Mouse (Mus musculus) layer of hippocampus, postnatal 10 days (tissue): ENCODE measurements around the gene Chuk. TPM values are rescaled to one million over a fixed set of nuclear protein-coding genes. Genes with fewer than 3 reads are reported as not detected.

ENCODE experiments used
- DNase-seq, 2 experiments: peaks; one replicate each; pipeline ENCODE4 v3.0.0; 2021; ENCODE audit warnings: low spot score in 2 of 2
- total RNA-seq, 2 experiments: library from RNA; stranded (reverse); gene quantifications; 2 replicates each; pipeline ENCODE4 v1.2.3; 2021

Chuk gene
- total RNA-seq, 2 experiments from 2014 or later, result 43.6 to 52.9 TPM

DNA sequence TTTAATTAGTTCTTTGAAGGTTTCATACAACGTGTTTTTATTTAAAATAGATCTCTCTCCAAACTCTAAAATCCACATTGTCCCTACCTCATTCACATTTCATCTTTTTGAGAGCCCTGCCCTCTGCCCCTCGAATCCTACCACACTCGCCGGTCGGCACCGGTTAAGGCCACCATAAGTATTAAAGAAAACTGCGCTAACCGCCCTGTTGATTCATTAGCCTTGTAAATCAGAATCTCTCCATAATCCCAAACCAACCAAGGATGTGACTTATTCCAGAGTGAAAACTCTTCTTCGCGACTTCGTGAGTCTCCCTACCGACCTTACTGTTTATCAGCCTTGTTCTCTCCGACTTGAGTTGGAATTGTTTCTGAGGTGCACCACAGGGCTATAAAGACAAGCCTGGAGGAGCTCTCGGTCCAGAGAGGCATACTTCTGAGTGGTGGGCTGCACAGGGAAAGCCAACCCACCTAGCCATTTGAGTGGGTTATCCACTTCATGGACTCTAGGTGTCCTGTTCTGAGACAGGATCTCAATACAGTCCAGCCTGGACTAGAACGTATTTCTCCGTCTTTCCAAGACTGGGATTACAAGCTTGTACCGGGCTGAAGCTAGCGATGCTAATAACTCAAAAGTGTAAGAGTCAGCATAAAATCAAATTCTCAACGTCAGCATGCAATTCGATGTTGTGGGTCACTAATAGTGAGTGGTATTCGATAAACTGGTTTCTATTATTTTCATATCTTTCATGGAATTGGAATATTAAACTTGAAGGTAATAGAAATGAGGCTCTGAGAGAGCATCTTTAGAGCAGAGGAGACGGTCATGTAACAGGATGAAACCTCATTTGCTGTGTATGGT, 611 bp upstream of the Chuk start:
- DNase-seq, result peak in 1 of 2 experiments; percentile 7

DNA sequence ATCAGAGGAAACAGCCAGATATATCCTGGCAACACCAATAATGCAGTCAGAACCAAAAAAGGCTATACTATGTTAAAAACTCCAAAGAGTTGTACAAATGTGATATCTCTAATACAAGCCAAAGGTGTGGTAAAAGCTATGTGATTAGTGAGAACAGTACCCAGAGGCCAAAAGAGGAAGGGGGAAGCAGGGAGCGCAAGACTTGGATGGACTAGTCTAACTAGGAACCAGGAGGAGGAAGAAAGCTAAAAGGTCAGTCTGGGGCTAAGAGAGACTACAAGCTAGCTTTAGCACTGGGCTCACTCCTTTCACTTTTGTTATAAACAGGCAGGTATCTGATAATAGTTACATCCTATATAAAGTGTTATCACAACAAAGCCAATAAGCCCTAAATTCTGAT, 2.9 kb downstream of the Chuk start:
- no peak for DNase-seq

DNA sequence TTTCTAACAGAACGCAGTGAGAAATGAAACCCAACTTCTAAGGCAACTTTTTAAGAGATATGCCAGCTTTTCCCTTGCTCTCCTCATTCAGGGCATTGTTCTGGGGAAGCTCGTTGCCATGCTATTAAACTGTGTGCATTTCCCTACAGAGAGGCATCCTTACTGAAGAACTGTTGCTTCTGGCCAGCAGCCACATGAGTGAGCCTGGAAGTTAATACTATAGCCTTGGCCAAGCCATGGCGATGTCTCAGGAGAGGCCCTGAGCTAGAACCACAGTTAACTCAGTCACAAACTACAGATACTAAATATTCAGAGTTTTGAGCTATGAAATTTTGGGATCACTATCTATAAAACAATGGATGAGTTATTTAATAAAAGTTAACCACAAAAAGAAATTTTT, 4.3 kb downstream of the Chuk start:
- DNase-seq, result no peak

DNA sequence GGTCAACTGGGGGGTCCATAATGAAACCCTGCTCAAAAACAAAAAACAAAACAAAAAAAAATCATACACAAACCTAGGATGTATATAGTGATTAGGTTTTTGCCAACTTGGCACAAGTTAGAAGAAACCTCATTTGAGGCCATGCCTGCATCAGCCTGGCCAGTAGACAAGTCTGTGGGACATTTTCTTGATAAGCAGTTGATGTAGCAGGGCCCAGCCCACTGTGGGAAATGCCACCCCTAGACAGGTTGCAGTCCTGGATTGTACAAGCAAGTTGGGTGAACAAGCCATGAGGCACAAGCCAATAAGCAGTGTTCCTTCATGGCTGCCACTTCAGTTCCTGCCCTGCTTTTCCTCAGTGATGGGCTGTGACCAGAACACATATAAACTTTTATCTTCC, 6.4 kb downstream of the Chuk start:
- no peak for DNase-seq

DNA sequence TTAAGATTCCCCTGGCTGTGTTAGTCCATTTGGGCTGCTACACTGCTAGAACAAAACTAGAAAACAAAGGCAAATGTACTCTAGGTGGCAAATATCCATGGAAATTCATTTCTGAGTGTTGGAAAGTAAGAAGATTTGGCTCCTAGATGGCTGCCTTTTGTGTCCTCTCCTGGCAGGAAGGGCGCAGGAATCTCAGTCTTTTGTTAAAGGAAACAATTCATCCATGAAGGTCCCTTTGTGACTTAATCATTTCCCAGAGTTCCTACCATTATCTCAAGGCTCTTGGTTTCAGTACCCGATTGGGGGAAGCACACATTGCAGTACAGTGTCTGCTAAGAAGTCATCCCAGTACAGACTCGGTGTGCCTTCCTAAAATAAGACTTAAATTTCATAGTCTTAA, 21.0 kb downstream of the Chuk start:
- no peak for DNase-seq

DNA sequence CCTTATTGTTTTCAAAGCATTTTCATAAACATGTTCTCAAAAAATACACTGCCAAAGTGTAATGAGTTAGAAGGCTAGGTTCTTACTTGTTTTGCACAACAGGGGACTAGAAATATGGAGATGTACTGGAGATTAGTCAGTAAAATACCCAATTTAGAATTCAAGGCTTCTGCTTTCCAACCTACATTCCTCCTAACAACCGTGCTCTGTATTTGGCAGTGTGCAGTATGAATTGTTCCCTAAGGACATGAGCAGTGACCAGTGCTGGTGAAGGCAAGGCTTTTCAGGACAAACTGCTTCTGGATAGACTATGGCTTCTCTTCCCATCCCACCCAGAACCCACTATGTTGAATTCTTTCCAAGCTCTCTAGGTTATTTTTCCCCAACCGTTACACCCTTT, 26.4 kb downstream of the Chuk start:
- DNase-seq, result no peak

DNA sequence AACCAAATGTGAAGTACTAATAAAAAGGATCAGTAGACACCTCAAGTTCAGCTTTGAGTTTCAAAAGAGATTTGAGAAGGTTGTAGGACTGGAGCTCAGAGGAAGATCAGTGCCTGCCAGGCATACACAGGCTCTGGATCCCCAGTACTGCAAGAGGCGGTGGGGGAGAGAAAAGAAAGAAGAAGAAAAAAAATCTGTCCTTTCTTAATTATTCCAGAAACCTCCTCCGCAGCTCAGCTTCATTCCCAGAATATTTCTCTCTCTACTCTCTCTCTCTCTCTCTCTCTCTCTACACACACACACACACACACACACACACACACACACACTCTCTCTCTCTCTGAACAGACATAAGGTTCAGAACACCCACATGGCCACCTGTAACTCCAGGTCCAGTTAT, 27.3 kb downstream of the Chuk start:
- DNase-seq, result no peak

DNA sequence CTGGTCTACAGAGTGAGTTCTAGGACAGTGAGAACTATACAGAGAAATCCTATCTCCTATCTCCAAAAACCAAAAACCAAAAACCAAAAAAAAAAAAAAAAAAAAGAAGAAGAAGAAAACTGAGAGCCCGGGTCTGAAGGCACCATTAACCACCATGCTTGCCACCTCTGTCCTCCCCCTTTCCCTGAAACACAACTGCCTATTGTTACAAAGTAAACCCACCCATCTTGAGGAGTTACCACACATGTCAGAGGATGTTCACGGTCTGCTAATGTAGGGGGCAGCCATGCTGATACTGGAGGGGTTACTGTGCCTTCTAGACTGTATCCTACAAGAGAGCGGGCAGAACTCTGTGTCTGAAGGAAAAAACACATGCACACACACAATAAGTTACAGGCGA, 30.3 kb downstream of the Chuk start:
- DNase-seq, result no peak

DNA sequence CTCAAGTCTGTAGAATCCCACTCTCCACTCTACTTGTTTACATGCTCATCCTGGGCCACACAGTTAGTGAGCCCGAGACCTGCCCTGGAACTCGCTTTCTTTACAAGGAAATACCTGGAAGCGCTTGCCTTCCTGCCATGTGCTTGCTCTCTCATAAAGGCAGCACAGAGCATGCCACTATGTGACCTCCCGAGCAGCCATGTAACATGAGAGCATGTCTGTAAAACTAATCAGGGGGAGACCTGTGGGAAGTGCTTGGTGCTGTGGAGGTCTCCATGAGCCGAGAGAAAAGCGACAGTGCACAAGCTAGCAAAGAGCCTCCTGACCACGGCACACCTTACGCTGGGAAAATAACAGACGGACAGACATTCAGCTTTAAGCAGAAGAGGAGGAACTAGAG, 30.8 kb downstream of the Chuk start:
- no peak for DNase-seq

DNA sequence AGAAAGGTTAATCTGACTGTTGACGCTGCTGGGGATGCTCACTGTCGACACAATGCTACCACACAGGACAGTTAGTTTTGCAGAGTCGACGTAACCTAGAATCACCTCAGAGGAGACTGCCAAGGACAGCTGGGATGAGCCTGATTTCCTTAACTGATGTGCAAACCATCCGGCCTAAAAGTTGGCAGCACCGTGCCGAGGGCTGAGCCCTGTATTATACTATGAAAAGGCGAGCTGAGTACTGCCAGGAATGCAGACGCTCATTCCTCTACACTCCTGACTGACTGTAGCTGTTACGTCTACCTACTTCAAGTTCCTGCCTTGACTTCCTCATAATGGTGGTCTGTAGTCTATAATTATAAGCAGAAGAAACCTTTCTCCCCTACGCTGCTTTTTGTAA, 32.3 kb downstream of the Chuk start:
- DNase-seq, result no peak

DNA sequence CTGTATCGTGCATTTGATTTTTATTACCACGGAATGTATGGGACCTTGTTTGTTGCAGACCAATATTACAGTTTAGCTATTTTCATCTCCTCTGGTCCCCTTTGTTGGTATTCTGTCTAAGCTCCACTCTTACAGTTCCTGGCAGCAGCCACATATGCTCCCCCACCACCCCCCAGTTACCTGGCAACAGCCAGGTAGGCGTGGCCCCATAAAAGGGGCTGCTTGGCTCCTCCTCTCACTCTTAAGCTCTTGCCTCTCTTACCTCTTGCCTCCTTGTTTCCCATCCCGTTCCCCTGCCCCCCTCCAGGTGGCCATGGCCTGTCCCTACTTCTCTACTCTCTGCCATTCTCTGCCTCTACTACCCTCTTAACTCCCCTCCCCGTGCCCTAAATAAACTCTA, 36.1 kb downstream of the Chuk start:
- no peak for DNase-seq

DNA sequence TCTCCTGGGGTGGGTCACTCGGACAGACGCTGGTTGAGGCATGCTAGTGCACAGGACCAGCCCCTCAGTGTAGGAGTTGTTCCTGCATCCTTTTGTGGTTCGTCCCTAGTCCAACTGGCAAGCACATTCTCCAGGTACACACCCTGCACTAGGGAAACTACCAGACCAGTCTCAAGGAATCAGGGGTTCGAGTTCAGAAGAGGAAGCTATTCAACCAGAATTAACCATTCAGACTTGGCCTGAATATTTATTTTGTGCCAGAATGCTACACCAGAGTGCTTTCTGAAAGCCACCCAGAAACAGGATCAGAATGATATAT, 37.4 kb downstream of the Chuk start:
- no peak for DNase-seq

DNA sequence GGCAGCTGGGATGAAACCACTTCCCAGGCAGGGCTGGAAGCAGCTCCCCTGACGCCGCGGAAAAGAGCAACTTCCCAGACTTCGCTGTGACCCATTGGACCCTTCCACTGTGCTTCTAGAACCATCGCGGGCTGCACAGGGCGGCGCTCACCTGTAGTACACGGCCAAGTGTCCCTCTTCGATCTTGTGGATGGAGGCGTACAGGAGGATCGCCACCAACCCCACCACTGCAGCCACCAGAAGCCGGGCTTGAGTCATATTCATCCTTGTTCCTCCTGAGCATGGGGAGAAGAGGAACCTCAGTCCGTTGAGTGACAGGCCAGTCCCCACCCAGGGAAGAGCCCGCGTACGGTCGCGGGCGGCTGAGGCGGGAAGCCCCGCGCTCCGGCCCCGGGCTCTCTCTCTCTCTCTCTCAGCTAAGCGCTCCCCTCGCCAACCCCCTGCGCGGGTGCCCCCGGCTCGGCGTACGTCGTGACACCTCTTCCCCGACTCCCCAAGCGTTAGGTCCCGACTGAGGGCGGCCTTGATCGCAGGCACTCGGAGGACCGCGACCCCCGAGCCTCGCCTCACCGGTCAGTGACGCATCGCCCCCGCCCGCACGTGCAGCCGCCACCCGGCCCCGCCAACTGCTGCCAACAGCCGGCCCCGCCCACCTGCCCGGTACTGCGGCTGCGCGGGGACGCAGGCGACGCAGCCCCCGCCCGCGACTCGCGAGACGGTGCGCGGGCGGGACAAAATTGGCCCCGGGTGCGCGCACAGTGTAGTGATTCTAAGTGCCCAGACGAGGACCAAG, 38.0 kb downstream of the Chuk start, which contains the start of gene Erlin1:
Gene Erlin1, minus strand, starts transcription at position 665 of the 793 bp plus-strand sequence.
- peak; percentile 92 to 95 for DNase-seq

DNA sequence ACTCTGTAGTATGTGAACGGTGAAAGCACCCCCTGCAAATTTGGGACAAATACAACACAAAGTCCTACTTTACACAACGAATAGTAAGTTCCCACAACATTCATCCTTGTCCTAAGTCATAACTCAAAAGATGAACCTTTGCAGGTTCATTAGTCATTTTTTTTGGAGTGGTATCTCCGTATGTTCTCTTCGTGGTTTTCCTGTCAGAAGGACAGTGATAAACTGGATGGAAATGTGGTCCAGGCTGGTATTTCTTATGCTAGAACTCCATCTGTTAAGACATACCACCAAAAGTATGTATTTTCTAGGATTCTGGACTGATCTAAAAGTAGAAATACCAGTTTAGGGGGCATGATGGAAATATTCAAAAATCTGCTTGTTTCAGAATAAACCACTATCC, 39.0 kb downstream of the Chuk start:
- DNase-seq, result no peak

DNA sequence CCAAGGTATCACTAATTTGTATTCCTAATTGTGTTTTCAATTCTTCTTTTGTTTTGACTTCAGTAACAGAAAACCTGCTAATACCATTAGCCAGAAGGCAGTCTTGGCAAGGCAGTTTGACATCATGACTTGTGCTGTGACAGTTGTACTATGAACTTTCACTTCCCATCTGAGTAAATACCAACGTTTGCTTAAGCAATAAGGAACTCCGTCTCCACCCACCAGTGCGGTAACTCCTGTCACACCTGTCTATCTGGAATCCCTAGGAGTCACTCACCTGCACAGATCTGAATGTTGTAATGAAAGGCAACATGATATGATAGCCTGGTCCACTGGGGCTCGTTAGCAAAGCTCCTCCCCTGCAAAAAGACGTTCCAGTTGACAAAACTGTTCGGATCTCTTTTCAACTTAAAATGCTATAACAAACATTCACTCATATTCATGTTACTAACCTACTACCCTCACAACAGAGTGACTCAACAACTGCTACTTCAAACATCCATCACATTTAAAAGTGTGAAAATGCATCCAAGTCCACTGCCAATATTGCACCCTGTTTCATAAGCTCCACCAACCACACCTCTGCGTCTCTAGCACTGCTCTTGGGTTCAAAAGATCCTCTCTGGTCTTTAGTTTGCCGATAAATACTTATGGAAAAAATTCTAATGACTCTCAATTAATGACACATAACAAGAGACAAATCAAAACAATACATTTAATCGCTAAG, 39.8 kb downstream of the Chuk start:
- DNase-seq, result no peak

DNA sequence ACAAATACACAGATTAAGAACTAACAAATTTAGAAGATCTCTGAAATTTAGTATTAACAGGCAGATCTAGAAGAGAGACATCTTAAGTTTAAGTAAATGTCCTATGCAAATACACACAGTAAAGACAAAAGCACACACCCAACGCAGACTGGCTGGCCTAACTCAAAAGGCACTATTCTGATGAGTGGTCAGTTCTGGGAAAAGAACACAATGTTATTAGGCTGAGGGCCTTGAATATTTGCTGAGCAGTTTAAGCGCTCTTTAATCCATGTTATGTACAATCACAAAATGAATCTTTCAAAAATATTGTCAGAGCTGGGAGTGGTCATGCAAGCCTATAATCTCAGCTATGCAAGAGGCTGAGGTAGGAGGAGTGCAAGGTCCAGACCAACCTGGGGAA, 42.5 kb downstream of the Chuk start:
- DNase-seq, result no peak

DNA sequence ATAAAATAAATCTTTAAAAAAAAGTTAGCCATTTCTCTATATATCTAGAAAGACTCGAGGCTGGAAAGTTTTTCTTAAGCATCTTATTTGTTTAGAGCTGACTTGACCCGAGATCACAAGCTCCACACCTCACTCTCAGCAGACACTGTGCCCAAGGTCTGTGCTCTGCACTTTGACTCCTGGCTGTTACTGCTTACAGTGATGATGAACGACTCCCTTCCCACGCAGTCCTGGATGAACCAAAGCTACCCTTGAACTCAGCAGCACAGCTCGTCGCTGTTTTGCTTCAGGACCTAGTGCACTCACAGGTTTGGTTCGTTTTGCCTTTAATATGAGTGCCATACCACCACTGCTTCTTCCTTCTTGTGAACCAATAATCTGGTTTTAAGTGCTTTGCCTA, 43.5 kb downstream of the Chuk start:
- DNase-seq, result no peak

DNA sequence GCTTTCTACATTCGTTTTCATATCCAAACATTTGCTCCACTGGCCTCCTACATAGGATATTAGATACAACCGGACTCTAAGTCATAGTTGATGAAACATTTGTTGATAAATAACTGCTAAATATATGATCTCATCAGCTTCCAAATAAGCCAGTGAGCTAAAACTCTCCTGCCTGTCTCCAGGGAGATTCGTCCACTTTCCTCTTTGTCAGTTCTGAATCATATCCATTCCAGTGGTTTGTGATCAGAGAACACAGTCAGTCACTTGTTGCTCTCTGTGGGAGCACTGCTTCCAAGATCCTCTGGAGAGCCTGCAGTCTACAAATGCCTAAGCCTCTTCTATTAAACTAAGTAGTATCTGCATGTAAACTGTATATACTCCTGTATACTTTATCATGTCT, 47.1 kb downstream of the Chuk start:
- DNase-seq, result no peak

DNA sequence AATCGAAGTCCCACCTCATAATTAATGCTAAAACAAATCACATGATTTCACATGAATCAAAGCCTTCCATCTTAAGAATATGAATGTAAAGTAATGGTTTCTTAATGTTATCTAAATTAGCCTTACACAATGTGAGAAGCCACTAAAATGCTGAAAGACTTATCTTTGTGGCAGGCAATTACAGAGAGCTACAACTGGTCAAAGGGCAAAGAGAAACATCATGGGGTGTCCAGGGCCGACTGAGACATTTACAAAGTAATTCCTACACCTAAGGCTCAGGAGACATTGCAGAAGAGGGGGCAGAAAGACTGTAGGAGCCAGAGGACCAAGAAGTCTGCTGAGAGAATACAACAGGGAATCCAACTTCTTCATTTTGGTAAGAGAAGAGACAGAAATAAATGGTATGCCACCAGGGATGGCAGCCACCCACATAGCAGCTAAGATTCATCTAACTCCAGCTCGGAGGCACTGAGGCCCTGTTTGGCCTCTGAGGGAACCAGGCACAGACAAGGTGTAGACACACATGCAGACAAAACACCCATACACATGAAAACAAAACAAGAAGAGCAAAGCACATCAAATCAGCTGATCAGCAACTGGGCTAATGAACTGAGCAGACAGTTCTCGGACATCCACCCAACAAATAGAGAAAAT, 52.0 kb downstream of the Chuk start:
- no peak for DNase-seq

DNA sequence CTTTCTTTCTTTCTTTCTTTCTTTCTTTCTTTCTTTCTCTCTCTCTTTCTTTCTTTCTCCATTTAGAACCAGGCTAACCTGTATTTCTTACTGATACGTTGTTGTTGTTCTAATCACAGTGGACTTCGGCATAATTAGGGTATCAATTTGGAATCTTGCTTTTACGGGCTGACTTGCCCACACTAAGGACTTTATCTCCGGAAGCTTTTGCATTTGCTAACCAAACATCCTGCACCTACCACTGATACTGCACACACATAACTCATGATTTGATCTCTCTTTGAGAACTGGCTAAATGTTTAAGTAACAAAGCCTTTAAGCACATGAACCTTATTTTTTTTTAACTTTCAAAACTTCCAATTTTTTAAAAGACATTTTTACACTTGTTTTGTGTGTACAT, 56.9 kb downstream of the Chuk start:
- no peak for DNase-seq

DNA sequence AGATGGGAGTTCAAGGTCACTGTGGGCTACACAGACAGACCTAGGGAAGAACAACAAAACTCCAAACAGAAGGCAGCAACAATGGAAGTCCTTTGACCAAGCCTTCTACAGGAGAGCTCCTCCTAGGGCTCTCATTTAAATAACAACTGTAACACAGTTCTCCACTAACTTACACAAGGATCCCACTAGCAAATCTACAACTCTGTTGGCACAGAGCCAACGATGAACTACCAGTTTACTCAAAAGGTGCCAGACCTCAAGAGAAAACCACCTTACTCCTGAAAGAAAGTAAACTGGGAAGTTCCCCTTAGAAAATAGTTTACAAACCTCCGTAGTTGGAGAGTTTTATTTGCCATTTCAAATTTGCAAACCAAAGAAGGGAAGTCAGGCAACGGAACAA, 58.0 kb downstream of the Chuk start:
- no peak for DNase-seq

DNA sequence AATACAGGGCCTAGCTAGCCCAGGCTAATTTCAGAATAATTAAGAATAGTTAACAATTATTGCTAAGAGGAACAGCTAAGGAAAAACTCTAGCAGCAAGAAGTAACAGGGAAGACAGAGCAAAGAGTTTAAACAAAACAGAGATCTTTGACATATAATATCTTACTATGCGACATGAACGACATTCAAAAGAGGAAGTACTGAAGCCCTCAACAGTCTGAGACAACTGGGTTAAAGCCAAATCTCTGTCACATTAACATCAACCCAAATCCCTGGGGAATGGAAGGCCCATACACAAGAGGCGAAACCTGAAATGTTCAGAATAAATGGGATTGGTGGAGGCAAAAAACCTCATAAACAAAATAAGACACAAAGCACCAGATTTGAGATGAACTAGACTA, 61.4 kb downstream of the Chuk start:
- no peak for DNase-seq
